ENCODE assay signal across 7 mouse cellular contexts in the genomic region with DNA sequence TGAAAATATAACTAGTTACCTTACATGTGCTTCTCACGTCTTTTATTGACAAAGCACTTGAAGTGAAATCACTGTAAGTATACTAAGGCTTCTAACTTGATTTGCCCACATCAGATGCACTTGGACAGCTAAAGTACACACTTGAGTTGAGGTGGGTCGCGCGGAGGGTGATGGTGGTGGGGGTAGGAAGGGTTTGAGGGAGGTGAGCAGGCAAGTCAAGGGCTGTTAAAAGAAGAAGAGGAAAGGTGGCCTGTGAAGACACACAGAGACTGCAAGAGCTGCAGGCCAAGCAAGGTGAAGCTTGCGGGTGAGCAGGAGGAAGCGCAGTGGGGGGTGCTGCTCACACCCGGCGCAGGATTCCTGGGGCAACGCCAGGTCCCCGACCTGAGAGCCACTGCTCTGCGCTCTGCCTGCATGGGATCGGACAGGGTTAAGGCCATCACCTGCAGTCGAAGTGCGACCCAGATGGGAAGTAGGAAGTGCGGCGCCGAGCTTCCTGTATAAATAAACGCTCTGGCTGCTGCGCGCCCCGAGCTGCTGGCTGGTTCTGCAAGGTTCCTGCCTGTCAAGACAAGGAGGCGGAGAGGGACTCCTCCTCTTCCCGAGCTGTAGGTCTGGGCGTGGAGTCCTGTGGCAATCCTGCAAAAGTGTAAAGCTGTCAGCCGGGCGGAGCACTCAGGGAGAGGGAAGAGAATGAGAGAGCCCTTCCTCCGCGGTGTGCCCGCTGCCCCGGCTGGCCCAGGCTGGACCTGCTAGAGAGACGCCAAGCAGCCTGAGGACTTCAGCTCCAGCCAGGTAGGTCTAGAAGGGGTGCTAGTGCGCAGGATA.
DNase-seq lines count a peak whose midpoint lies in the region; ATAC-seq and TF ChIP-seq lines count a peak whose summit lies in the region.

No protein-coding gene starts in this region.

- peak overlapping the region; percentile 46 for H3K4me3 ChIP-seq in embryonic facial prominence, embryonic 12.5 days
- H3K4me3 ChIP-seq in limb, embryonic 14.5 days (replicated peaks; ENCODE audit: low read length): peak overlapping the region; percentile 46
- H3K4me3 ChIP-seq in midbrain, embryonic 14.5 days (replicated peaks; ENCODE audit: low read depth, low read length): peak overlapping the region; percentile 46

- peaks cover 21% of the 10 kb centered on the region; the same call in 1 of the 2 replicates for H3K27me3 ChIP-seq in embryonic facial prominence, embryonic 12.5 days
- H3K27me3 ChIP-seq in limb, embryonic 14.5 days (ENCODE audit: control insufficient read depth, insufficient read depth, low read length): peaks cover 27% of the 10 kb centered on the region
- H3K27me3 ChIP-seq in midbrain, embryonic 14.5 days (ENCODE audit: control insufficient read depth, insufficient read depth, low read length): peaks cover 23% of the 10 kb centered on the region

- no peaks in the 10 kb centered on the region for H3K9me3 ChIP-seq in embryonic facial prominence, embryonic 12.5 days
- H3K9me3 ChIP-seq in limb, embryonic 14.5 days (ENCODE audit: control insufficient read depth, low read length): no peaks in the 10 kb centered on the region
- no peaks in the 10 kb centered on the region for H3K9me3 ChIP-seq in midbrain, embryonic 14.5 days (ENCODE audit: control insufficient read depth, low read length)

- peak; percentile 71 to 72 for DNase-seq in adrenal gland, postnatal 36 days
- peak; percentile 82 to 84 for DNase-seq in heart, adult 9 months (ENCODE audit: low spot score in 2 of 2)
- peak; percentile 72 for DNase-seq in kidney, adult 9 months
- DNase-seq in limb, embryonic 14.5 days (ENCODE audit: low spot score): peak; percentile 68
- DNase-seq in midbrain, embryonic 14.5 days: peak; percentile 78
- DNase-seq in spleen, postnatal 10 days (ENCODE audit: low spot score in 2 of 2): peak; percentile 16 to 40

- H3K4me1 ChIP-seq in embryonic facial prominence, embryonic 12.5 days: no peaks in the 10 kb centered on the region
- H3K4me1 ChIP-seq in limb, embryonic 14.5 days (ENCODE audit: control insufficient read depth, insufficient read depth, low read length): peaks cover 6% of the 10 kb centered on the region; the same call in 1 of the 2 replicates
- 0 out of 2 replicates have a peak, but pooled peaks cover 9% of the 10 kb centered on the region for H3K4me1 ChIP-seq in midbrain, embryonic 14.5 days (ENCODE audit: control insufficient read depth, insufficient read depth, low read length)

- WGBS in embryonic facial prominence, embryonic 12.5 days: 7% methylated on average over 32 of the region's 32 CpGs
- WGBS in limb, embryonic 14.5 days: 6% methylated on average over 32 of the region's 32 CpGs
- WGBS in midbrain, embryonic 14.5 days: 8% methylated on average over 32 of the region's 32 CpGs

- H3K36me3 ChIP-seq in embryonic facial prominence, embryonic 12.5 days: no peaks in the 10 kb centered on the region
- no peaks in the 10 kb centered on the region for H3K36me3 ChIP-seq in limb, embryonic 14.5 days (ENCODE audit: control insufficient read depth, insufficient read depth, low read length)
- H3K36me3 ChIP-seq in midbrain, embryonic 14.5 days (ENCODE audit: control insufficient read depth, insufficient read depth, low read length): no peaks in the 10 kb centered on the region

- peak overlapping the region; percentile 85 for H3K4me2 ChIP-seq in embryonic facial prominence, embryonic 12.5 days (replicated peaks)
- H3K4me2 ChIP-seq in limb, embryonic 14.5 days (replicated peaks; ENCODE audit: low read depth, low read length, severe bottlenecking): peak overlapping the region; percentile 88
- peak overlapping the region; percentile 83 for H3K4me2 ChIP-seq in midbrain, embryonic 14.5 days (ENCODE audit: low read length)

- no peak for TF ChIP-seq POLR2A in limb, embryonic 14.5 days (IDR thresholded peaks at IDR 0.05; ENCODE audit: borderline replicate concordance, extremely low read depth, insufficient read depth, insufficient read length)

- peak; percentile 52; the same call in 1 of the 2 replicates for ATAC-seq in embryonic facial prominence, embryonic 12.5 days (ENCODE audit: insufficient number of reproducible peaks, insufficient read depth, low FRiP score, low TSS enrichment)
- peak; percentile 53; the same call in 1 of the 2 replicates for ATAC-seq in limb, embryonic 14.5 days (ENCODE audit: low FRiP score, low read depth)
- ATAC-seq in midbrain, embryonic 14.5 days (ENCODE audit: low FRiP score, low TSS enrichment): peak; percentile 53; the same call in 1 of the 2 replicates

- H3K9ac ChIP-seq in embryonic facial prominence, embryonic 12.5 days: peak overlapping the region; percentile 51
- H3K9ac ChIP-seq in limb, embryonic 14.5 days (ENCODE audit: low read depth, low read length, severe bottlenecking): peak overlapping the region; percentile 62
- H3K9ac ChIP-seq in midbrain, embryonic 14.5 days (replicated peaks; ENCODE audit: low read length): peak overlapping the region; percentile 59

- H3K27ac ChIP-seq in embryonic facial prominence, embryonic 12.5 days: no peak overlapping the region
- H3K27ac ChIP-seq in limb, embryonic 14.5 days (replicated peaks; ENCODE audit: low read depth, low read length): peak overlapping the region; percentile 46; the same call in 1 of the 2 replicates
- no peak overlapping the region; the same call in 1 of the 2 replicates for H3K27ac ChIP-seq in midbrain, embryonic 14.5 days (replicated peaks; ENCODE audit: low read depth, low read length)

Comparison
In these comparisons a context has a peak if more than half of its experiments do, and no peak if none do; other contexts are left out.
1. DNase-seq: peak in every context shown above with its lines; median percentile 83 in heart, adult 9 months; 78 in midbrain, embryonic 14.5 days; 72 in kidney, adult 9 months; 72 in adrenal gland, postnatal 36 days; 68 in limb, embryonic 14.5 days; 28 in spleen, postnatal 10 days.